Mouse (Mus musculus): ENCODE data around the gene Scrg1. TPM values are rescaled to one million over a fixed set of nuclear protein-coding genes. Genes with fewer than 3 reads are reported as not detected.
"Not testable (repeated sequence)": the region's sequence is repeated elsewhere in the genome, so short reads cannot be mapped to it uniquely, and the experiment has no call there.

The Scrg1 gene
- polyA plus RNA-seq, 1 experiment from 2014 or later, result 0.61 TPM

DNA sequence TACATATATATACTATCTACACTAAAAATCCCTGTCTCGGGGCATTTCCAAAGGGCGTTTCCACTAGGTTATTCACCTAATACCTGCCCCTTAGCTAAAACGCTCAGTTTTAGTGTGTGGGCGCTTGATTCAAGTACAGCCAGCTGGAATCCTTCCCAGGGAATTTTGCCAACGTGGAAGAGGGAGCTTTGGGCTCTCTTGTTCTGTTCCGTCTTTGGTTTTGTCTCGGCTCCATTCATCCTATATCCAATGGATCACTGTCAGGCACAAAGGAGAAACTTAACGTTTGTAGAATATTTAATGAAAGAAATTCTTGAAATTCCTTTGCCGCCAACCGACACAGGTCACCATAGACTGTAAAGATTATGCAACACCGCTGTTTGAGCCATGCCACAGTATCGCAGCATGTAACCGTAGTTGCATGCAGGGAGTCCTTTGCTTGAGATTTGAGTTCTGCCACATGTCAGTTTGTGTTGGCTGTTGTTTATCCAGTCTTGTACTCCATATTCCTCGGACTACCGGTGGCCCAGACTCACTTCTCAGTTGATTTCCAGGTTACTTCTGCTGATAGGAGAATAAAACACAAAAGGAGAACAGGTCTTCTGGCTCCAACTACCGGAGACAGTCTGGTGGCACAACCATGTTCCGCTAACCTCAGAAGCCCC, 43.3 kb downstream of the Scrg1 start:
- 62% methylated on average over 17 of the region's 17 CpGs for WGBS
- Histone ChIP-seq H3K36me3 (0 out of 2 replicates have a peak, but pooled peaks cover 3% of the 10 kb centered on the region), H3K27me3 (ENCODE audit: insufficient read depth, poor library complexity, severe bottlenecking) (no peaks in the 10 kb centered on the region), H3K9me3 (no peaks in the 10 kb centered on the region), H3K4me3 (no peak overlapping the region), H3K27ac (peak overlapping the region; percentile 50), H3K4me1 (replicated peaks) (peaks cover 10% of the 10 kb centered on the region; the same call in 1 of the 2 replicates)
- DNase-seq (ENCODE audit: low spot score), result no peak

DNA sequence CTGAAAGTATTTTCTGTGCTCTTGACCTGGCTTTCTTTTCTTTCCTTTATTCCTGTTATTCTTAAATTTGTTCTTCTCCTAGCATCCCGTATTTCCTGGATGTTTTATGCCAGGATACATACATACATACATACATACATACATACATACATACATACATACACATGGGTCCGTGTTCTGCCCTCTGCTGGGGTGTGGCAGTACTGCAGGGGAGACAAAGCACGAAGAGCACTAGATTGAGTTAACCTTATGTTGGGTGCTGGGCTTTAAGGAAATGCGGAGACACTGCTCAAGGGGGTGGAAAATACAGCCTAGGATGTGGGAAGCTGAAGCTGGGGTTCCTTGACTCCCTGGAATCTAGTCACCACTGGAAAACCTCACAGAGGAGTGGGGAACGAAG, 47.9 kb downstream of the Scrg1 start:
- 54% methylated on average over 5 of the region's 5 CpGs for WGBS
- H3K27ac ChIP-seq, result 0 out of 2 replicates have a peak overlapping the region, but pooled peaks have one; percentile 45

DNA sequence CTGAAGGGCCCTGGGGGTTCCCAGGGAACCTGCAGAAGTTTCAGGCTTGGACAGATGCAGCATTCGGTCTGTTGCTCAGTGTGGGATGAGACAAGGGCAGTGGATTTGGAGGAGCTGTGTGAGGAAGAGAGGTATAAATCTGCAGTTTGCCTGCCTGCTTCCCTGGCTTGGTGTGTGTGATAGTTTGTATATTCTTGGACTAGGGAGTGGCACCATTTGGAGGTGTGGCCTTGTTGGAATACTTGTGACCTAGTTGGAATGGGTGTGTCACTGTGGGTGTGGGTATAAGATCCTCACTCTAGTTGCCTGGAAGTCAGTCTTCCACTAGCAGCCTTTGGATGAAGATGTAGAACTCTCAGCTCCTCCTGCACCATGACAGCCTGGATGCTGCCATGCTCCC, 49.8 kb downstream of the Scrg1 start:
- H3K9me3 ChIP-seq; DNase-seq (ENCODE audit: low spot score); H3K4me3 ChIP-seq; H3K27me3 ChIP-seq (ENCODE audit: insufficient read depth, poor library complexity, severe bottlenecking); H3K4me1 ChIP-seq (replicated peaks); H3K36me3 ChIP-seq; H3K27ac ChIP-seq: not testable (repeated sequence)
- WGBS, result 89% methylated on average over 1 of the region's 1 CpGs

More for the DNA sequence above, 47.9 kb downstream of the Scrg1 start:
- Histone ChIP-seq H3K36me3 (0 out of 2 replicates have a peak, but pooled peaks cover 3% of the 10 kb centered on the region), H3K4me1 (replicated peaks) (peaks cover 7% of the 10 kb centered on the region; the same call in 1 of the 2 replicates), H3K9me3 (no peaks in the 10 kb centered on the region), H3K27me3 (ENCODE audit: insufficient read depth, poor library complexity, severe bottlenecking) (no peaks in the 10 kb centered on the region), H3K4me3 (no peak overlapping the region)
- DNase-seq (ENCODE audit: low spot score), result peak; percentile 77

DNA sequence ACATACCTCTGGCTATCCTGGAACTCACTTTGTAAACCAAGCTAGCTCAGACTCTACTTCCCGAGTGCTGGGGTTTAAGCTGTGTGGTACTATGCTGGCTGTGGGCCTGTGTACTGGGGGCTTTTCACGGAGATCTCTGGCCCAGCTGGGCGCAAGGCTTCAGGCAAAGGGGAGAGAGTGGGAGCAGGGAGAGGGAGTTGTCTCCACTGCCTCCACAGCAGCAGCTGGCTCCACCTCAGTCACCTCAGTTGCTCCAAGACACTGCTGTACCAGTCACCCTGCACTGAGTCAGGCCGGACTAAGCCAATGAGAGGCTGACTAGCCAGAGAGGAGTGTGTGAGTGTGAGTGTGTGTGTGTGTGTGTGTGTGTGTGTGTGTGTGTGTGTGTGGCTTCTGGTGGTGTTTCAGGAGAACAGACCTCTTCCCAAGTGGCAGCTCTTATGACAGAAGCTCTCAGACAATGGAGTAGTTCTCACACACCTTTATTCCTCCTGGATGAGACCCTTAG, 51.9 kb downstream of the Scrg1 start:
- H3K36me3 ChIP-seq, result peaks cover 4% of the 10 kb centered on the region; the same call in 1 of the 2 replicates
- H3K9me3 ChIP-seq, result no peaks in the 10 kb centered on the region
- H3K4me1 ChIP-seq (replicated peaks), result peaks cover 8% of the 10 kb centered on the region; the same call in 1 of the 2 replicates
- H3K4me3 ChIP-seq, result no peak overlapping the region
- WGBS, result 81% methylated on average over 4 of the region's 4 CpGs
- no peak overlapping the region for H3K27ac ChIP-seq
- H3K27me3 ChIP-seq (ENCODE audit: insufficient read depth, poor library complexity, severe bottlenecking), result no peaks in the 10 kb centered on the region
- DNase-seq (ENCODE audit: low spot score), result no peak

DNA sequence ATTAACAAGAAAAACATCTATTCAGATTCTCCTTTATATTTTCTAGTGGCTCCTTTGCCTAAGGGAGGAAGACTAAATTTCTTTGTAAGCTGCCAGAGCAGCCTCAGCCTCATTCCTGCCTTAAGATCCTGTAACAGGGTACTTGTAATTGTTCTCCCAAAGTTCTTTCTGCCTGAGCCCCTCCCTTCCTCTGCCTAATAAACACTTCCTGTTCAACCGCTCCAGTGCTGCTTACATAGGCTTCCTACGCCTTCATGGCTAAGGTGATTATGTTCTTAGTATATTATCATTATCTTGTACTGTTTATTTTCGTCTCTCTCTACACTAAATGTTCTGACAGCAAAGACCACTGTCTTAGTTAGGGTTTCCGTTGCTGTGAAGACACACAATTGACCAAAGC, 52.9 kb downstream of the Scrg1 start:
- no peak for DNase-seq (ENCODE audit: low spot score)
- 85% methylated on average over 4 of the region's 4 CpGs for WGBS
- Histone ChIP-seq H3K36me3 (peaks cover 11% of the 10 kb centered on the region), H3K9me3 (no peaks in the 10 kb centered on the region), H3K4me1 (replicated peaks) (peaks cover 12% of the 10 kb centered on the region), H3K27me3 (ENCODE audit: insufficient read depth, poor library complexity, severe bottlenecking) (no peaks in the 10 kb centered on the region), H3K4me3 (no peak overlapping the region), H3K27ac (no peak overlapping the region)

DNA sequence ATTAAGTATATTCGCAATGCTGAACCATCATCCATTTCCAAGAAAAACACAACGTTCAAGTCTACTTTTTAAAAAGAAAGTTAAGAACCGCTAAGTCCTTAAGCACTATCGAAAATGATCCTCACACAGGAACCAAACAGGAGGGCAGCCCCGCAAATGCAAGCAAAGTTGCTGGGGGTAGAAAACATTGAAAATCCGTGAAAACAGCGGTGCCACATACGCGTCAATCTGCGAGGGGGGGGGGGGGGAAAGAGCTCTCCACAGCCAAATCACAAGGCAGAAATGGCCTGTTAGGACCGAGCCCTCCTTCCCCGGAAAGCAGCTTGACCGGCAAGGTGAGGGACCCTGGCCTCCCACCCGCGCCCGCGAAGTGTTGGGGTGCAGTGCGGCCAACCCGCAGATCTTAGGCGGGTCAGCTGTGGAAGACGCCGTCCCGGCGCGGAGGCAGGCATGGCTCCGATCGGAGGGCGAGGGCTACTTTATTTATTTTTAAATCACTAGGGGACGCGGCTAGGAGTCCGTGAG, 55.1 kb downstream of the Scrg1 start:
- peaks cover 29% of the 10 kb centered on the region for H3K36me3 ChIP-seq
- no peak for DNase-seq (ENCODE audit: low spot score)
- WGBS, result 2% methylated on average over 31 of the region's 31 CpGs

DNA sequence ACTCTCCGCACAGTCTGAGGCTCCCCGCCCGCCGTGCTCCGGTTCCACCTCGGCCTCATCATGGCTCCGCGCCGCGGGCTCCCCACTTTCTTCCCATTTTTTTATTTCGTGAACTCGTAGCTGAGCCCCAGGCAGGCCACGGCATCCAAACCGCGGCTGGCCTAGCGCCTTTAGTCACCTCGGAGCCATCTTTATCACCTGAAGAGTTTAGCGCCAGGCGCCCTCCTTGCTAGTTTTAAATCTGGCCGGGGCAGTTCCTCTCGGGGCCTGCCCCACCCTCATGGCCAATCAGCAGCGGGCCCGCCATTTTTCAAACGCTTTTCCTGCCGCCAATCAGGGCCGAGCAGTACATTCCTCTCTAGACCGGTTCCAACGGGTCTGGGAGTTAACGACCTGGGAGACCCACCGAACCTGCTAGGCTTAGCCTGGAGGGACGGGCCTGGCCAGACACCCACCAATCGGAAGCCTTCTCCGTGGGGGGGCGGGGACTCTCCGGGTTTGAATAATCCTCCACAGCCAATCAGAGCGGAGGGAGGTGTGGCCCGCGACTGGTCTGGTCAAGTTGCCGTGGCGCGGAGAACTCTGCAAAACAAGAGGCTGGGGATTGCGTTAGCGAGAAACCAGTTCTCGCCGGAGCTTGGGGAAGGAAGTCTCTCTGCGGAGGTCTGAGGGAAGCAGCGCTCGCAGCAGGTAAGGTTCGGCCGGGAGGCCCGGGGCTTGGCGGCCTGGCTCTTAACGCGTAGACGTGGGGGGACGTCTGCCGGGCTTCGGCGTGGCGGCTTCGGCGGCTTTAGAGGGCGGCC, 55.8 kb downstream of the Scrg1 start, which contains the start of gene Hmgb2:
Hmgb2 (plus strand) TSS at position 592 of the 803 bp plus-strand sequence.
- peak within 1 kb of the TSS; percentile 100 for H3K27ac ChIP-seq
- H3K9me3 ChIP-seq, result no peaks in the 10 kb centered on the region
- DNase-seq (ENCODE audit: low spot score), result peak; percentile 100
- H3K4me3 ChIP-seq, result peak within 1 kb of the TSS; percentile 85
- peaks cover 14% of the 10 kb centered on the region for H3K4me1 ChIP-seq (replicated peaks)
- under 1% methylated on average over 63 of the region's 63 CpGs for WGBS
- H3K27me3 ChIP-seq (ENCODE audit: insufficient read depth, poor library complexity, severe bottlenecking), result no peaks in the 10 kb centered on the region
- H3K36me3 ChIP-seq, result peaks cover 36% of the 10 kb centered on the region

More for the DNA sequence above, 55.1 kb downstream of the Scrg1 start:
- Histone ChIP-seq H3K4me3 (peak overlapping the region; percentile 85), H3K4me1 (replicated peaks) (peaks cover 14% of the 10 kb centered on the region), H3K9me3 (no peaks in the 10 kb centered on the region), H3K27ac (peak overlapping the region; percentile 100), H3K27me3 (ENCODE audit: insufficient read depth, poor library complexity, severe bottlenecking) (no peaks in the 10 kb centered on the region)

DNA sequence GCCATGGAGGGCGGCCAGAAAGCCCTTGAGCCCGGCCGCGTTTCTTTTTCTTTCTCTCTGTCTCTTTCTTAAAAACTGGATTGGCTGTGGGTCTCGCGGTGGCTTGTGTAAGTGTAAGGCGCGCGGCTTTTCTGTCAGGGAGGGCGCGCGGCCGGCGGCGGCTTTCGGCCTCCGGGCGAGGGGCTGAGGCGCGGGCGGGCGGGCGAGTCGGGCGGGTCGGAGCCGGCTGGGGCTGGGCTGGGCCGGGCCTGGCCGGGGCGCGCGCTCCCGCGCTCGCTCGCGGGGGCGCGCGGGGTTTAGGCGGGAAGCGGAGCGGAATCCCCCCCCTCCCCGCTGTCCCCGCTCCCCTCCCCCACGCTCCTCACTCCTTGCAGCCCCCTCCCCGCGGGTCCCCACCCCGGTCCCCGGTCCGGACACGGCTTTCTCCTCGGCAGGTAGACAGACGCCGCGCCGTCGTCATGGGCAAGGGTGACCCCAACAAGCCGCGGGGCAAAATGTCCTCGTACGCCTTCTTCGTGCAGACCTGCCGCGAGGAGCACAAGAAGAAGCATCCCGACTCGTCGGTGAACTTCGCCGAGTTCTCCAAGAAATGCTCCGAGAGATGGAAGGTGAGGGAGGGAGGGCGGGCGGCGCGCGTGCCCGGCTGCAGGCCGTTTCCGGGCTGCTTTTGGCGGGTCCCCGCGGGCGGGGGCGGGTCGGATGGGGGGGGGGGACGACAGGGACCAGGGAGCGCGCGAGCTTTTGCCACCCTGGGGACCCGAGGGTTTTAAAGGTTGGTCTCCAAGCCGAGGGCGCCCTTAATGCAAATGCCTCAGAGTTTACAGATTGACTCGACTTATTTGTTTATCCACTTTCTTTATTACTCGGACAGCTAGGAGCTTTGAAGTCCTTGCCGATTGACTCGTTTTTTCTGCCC, 56.7 kb downstream of the Scrg1 start:
- Histone ChIP-seq H3K27ac (peak overlapping the region; percentile 100), H3K36me3 (peaks cover 44% of the 10 kb centered on the region), H3K27me3 (ENCODE audit: insufficient read depth, poor library complexity, severe bottlenecking) (no peaks in the 10 kb centered on the region), H3K4me3 (peak overlapping the region; percentile 85), H3K4me1 (replicated peaks) (peaks cover 14% of the 10 kb centered on the region), H3K9me3 (no peaks in the 10 kb centered on the region)
- DNase-seq (ENCODE audit: low spot score), result peak; percentile 64
- WGBS, result 2% methylated on average over 95 of the region's 96 CpGs

DNA sequence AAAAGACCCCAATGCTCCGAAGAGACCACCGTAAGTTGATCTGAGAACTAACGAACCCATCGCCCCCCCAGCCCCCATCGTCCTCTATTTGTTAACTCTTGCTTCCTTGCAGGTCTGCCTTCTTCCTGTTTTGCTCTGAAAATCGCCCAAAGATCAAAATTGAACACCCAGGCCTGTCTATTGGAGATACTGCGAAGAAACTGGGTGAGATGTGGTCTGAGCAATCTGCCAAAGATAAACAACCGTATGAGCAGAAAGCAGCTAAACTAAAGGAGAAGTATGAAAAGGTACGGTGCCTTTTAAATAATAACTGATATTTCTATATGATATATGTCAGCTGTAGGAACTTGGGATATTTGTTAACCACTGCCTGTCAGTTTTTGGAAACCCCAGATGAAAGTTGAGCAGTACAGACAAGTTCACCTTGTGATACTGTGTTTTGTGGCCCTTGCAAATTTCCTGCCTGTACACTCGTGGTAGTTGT, 57.5 kb downstream of the Scrg1 start:
- not testable (repeated sequence) for H3K27me3 ChIP-seq (ENCODE audit: insufficient read depth, poor library complexity, severe bottlenecking); DNase-seq (ENCODE audit: low spot score); H3K9me3 ChIP-seq
- Histone ChIP-seq H3K4me3 (peak overlapping the region; percentile 85), H3K27ac (peak overlapping the region; percentile 100), H3K36me3 (peaks cover 51% of the 10 kb centered on the region), H3K4me1 (replicated peaks) (peaks cover 14% of the 10 kb centered on the region)
- 38% methylated on average over 10 of the region's 10 CpGs for whole genome bisulfite sequencing

DNA sequence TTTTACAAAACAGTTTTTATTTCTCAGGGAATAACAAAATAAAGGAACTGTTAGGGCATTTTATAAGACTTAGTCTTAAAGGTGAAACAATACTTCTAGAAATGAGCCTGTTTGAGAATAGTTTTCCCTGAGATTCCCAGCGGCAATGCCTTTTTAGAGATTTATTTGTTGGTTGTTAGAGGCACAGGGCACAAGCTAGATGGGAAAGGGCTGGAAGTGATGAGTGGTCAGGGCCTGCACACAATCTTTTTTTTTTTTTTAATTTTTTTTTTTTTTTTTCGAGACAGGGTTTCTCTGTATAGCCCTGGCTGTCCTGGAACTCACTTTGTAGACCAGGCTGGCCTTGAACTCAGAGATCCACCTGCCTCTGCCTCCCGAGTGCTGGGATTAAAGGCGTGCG, 61.0 kb downstream of the Scrg1 start:
- not testable (repeated sequence) for H3K27me3 ChIP-seq (ENCODE audit: insufficient read depth, poor library complexity, severe bottlenecking); H3K4me3 ChIP-seq; H3K27ac ChIP-seq; DNase-seq (ENCODE audit: low spot score); H3K9me3 ChIP-seq; H3K4me1 ChIP-seq (replicated peaks)
- 95% methylated on average over 5 of the region's 5 CpGs for WGBS
- peaks cover 57% of the 10 kb centered on the region for H3K36me3 ChIP-seq

DNA sequence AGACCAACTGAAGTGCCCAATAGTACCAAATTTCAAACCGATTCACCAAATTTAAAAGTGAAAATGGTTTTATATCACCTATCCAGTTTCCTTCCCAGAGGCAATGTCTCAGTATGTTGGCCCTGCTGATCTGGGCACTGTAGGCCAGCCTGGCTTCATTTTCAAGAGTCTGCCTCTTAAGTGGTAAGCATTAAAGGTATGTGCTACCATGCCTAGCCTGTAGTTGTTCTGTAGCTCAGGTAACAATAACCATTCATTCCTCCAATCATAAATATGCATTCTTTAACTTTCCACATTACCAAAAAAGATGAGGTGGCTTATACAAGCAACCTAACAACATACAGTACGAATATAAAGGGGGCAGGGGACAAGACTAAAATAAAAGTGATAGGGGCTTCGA, 62.0 kb downstream of the Scrg1 start:
- peaks cover 6% of the 10 kb centered on the region for H3K4me1 ChIP-seq (replicated peaks)
- H3K36me3 ChIP-seq, result peaks cover 57% of the 10 kb centered on the region
- H3K27ac ChIP-seq, result no peak overlapping the region
- no peaks in the 10 kb centered on the region for H3K9me3 ChIP-seq
- no peak overlapping the region for H3K4me3 ChIP-seq
- H3K27me3 ChIP-seq (ENCODE audit: insufficient read depth, poor library complexity, severe bottlenecking), result no peaks in the 10 kb centered on the region
- 92% methylated on average over 3 of the region's 3 CpGs for WGBS
- no peak for DNase-seq (ENCODE audit: low spot score)

Data from hindbrain, embryonic 10.5 days (tissue).